Mouse (Mus musculus): Measurements from ENCODE around the gene Fv1. TPM values are rescaled to one million over a fixed set of nuclear protein-coding genes. Genes with fewer than 3 reads are reported as not detected.

Gene Fv1
- polyA plus RNA-seq, 1 experiment from 2014 or later: 9.5 TPM

DNA sequence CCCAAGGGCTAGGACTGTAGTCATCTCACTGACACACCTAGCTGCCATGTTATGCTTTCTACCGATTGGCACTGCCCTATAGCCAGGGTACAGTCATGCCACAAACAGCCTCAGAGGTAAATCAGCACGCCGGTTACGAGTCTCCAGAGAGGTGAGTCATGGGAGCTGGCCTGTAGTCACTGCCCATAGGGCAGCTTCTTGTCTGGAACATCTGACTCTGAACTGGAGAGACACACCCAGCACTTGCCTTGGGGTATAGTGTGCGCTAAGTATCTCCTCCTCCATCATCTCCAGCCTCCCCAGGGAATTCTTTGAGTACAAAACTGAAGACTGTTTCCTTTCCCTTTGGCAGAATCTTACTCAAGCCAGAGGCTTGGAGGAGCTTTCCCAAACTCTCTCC, 37.5 kb downstream of the Fv1 start:
- Histone ChIP-seq H3K27ac (replicated peaks) (no peak overlapping the region), H3K36me3 (peaks cover 11% of the 10 kb centered on the region), H3K4me2 (no peak overlapping the region), H3K27me3 (replicated peaks) (no peaks in the 10 kb centered on the region), H3K9ac (replicated peaks) (no peak overlapping the region), H3K9me3 (replicated peaks) (no peaks in the 10 kb centered on the region), H3K4me3 (replicated peaks) (no peak overlapping the region), H3K4me1 (peaks cover 19% of the 10 kb centered on the region)
- WGBS: 79% methylated on average over 5 of the region's 5 CpGs
- no peak for ATAC-seq (ENCODE audit: low FRiP score)

DNA sequence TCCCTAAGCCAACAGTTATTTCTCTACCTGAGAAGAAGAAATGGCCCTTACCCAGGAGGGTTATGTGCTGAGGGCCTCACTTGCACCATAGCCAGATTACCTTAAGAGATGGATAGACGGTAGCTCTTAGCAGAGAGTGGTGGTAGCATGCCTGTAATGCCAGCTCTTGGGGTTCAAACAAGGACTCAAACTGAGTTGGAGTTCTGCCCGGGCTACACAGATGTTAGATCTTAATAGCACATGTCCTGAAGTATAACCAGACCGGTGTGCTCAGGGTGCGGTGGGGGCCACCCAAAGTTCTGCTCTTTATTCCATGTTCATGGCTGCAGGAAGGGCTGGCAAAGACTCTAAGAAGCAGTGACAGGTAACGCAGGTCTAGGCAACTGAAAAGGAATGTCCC, 40.7 kb downstream of the Fv1 start:
- H3K4me3 ChIP-seq (replicated peaks): no peak overlapping the region
- H3K4me2 ChIP-seq: no peak overlapping the region
- H3K36me3 ChIP-seq: no peaks in the 10 kb centered on the region
- H3K9ac ChIP-seq (replicated peaks): no peak overlapping the region
- H3K27ac ChIP-seq (replicated peaks): no peak overlapping the region
- no peaks in the 10 kb centered on the region for H3K27me3 ChIP-seq (replicated peaks)
- H3K4me1 ChIP-seq: peaks cover 4% of the 10 kb centered on the region
- no peak for ATAC-seq (ENCODE audit: low FRiP score)
- WGBS: 94% methylated on average over 5 of the region's 5 CpGs
- no peaks in the 10 kb centered on the region for H3K9me3 ChIP-seq (replicated peaks)

DNA sequence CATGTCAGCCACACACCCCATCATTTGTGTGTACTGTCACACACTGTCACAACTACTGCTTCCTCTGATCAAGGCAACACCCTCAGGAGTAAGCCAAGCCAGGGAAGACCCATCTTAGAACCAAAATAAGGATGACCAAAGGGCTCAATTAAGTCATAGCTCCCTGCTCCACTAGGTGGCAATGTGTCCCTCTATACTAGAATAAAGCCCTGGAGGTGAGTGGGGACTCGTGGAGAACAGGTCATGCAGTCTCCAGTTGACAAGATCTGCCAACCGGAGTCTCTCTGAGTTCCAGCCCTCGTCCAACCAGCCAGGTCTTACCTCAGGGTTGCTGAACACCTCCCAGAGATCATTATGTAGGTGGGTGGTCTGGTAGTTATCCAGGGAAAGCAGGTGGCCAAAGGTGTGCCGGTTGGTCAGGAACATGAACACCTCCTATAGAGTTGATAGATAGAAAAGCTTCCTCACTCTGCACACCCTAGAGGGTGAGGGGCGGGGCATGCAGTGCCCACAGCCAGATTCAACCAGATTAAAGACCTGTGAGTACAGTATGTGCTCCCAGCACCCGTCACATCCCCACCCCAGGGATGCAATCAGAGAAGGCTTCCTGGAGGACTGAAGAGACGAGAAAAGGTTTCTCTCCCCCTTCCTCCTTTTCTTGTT, 49.8 kb downstream of the Fv1 start:
- H3K4me1 ChIP-seq: no peaks in the 10 kb centered on the region
- H3K36me3 ChIP-seq: no peaks in the 10 kb centered on the region
- H3K9me3 ChIP-seq (replicated peaks): no peaks in the 10 kb centered on the region
- H3K9ac ChIP-seq (replicated peaks): no peak overlapping the region
- H3K27ac ChIP-seq (replicated peaks): no peak overlapping the region
- no peak overlapping the region for H3K4me3 ChIP-seq (replicated peaks)
- WGBS: 64% methylated on average over 7 of the region's 7 CpGs
- H3K27me3 ChIP-seq (replicated peaks): no peaks in the 10 kb centered on the region
- ATAC-seq (ENCODE audit: low FRiP score): no peak
- H3K4me2 ChIP-seq: no peak overlapping the region

Other genes starting within 250 kb of the Fv1 start
- 2.5 and 2.7 TPM in 2 replicates for gene Zfp979, start 226.5 kb upstream of the Fv1 start, polyA plus RNA-seq (2015; fragmentation: Nextera tagmentation; extraction: Ambion mirVana)
- not detected in 2 replicates for gene Zfp534, start 166.4 kb upstream of the Fv1 start, polyA plus RNA-seq (2015; fragmentation: Nextera tagmentation; extraction: Ambion mirVana)
- gene Zfp984, start 59.2 kb upstream of the Fv1 start, polyA plus RNA-seq (2015; fragmentation: Nextera tagmentation; extraction: Ambion mirVana): 4.0 and 6.3 TPM in 2 replicates
- gene Zfp933, start 20.6 kb upstream of the Fv1 start, polyA plus RNA-seq (2015; fragmentation: Nextera tagmentation; extraction: Ambion mirVana): 6.8 and 7.0 TPM in 2 replicates
- 36.8 and 41.5 TPM in 2 replicates for gene Miip, start 163 bp upstream of the Fv1 start, polyA plus RNA-seq (2015; fragmentation: Nextera tagmentation; extraction: Ambion mirVana)
- gene Mfn2, start 35.7 kb downstream of the Fv1 start, polyA plus RNA-seq (2015; fragmentation: Nextera tagmentation; extraction: Ambion mirVana): 89.9 and 100 TPM in 2 replicates
- 29.2 and 31.8 TPM in 2 replicates for gene Plod1, start 67.8 kb downstream of the Fv1 start, polyA plus RNA-seq (2015; fragmentation: Nextera tagmentation; extraction: Ambion mirVana)
- 11.5 and 13.5 TPM in 2 replicates for gene 2510039O18Rik, start 71.9 kb downstream of the Fv1 start, polyA plus RNA-seq (2015; fragmentation: Nextera tagmentation; extraction: Ambion mirVana)
- 0.33 TPM in 1 of 2 replicates, not detected in the other for gene Nppb, start 116.8 kb downstream of the Fv1 start, polyA plus RNA-seq (2015; fragmentation: Nextera tagmentation; extraction: Ambion mirVana)
- gene Nppa, start 131.7 kb downstream of the Fv1 start, polyA plus RNA-seq (2015; fragmentation: Nextera tagmentation; extraction: Ambion mirVana): 1.6 and 1.7 TPM in 2 replicates
- gene Clcn6, start 169.8 kb downstream of the Fv1 start, polyA plus RNA-seq (2015; fragmentation: Nextera tagmentation; extraction: Ambion mirVana): 28.0 and 29.0 TPM in 2 replicates
- gene Mthfr, start 170.1 kb downstream of the Fv1 start, polyA plus RNA-seq (2015; fragmentation: Nextera tagmentation; extraction: Ambion mirVana): 16.5 and 17.3 TPM in 2 replicates
- 5.2 and 10.4 TPM in 2 replicates for gene Agtrap, start 219.1 kb downstream of the Fv1 start, polyA plus RNA-seq (2015; fragmentation: Nextera tagmentation; extraction: Ambion mirVana)